Mouse (Mus musculus) retina, embryonic 14.5 days (tissue): ENCODE data around the gene Btnl2.
A peak's percentile ranks its signal among the peaks of the same experiment; 100 is the strongest.

Experiments used
- DNase-seq: peaks from one replicate; pipeline ENCODE4 v3.0.0-alpha.2; 2015; ENCODE audit warnings: low spot score

Btnl2 gene

DNA sequence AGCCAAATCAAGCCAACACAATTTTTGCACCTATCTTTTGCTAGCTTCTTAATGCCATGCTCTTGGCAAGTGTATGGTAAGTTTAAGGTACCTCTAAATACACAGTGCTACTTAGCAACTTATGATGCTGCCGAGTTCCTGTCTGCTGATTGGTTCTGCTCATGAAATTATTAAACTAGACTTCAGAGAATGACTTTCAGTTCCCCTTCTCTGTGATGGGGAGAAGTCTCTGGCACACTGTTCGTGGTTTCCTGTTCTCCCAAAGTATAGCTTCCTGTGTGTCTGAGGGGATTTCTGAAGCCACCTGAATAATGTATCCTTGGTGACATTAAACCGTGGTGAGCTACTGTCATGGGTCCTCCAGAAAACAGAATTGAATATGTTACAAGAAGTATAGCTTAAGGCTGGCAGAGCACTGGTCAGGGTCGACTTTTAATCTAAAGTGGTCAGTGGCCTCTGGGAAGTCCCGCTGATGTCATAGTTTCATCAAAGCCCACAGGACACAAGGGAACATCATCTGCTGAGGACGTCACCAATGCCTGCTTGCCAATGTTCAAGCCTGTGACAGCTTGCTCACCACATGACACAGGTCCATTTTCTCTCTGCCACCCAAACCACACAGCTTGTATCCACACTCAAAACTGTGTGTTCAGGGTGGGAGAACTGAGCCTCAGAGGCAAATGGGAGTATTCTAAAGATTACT lies 6.9 kb upstream of the Btnl2 start:
- no peak for DNase-seq

DNA sequence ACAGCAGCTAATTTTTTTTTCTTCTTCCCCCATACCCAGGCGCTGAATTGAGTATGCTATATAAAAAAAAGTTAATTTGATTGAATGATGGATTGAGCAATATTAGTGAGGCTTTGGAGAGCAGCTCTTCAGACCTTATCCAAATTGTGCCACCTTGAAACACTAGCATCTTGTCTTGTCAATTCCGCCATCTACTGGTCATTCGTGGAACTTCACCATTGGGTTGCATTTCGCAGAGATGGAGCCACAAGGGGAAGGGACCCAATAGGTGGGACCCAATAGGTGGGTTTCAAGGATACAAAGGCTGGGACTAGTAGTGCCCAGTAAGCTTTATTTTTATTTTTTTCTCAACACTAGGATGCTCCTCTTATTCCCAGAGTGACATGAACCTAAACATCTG lies 5.2 kb upstream of the Btnl2 start:
- DNase-seq: peak; percentile 91

DNA sequence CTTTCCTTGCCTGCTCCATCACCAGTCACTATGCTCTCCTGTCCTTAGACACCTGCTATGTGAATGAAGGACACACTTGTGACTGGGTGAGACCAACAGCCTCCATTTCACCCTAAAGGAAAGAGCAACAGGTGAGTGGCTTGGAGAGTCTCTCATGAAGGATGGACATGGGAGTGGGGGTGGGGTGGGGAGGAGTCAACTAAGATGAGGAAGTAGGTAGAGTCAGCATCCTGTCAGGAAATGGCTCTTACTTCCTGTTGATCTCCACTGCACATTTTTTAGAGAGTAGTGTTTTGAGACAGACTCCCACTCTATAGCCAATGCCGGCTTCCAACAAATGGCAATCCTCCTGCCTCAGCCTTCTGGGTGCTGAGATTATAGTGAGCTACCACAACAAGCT lies 318 bp downstream of the Btnl2 start:
- no peak for DNase-seq

- DNase-seq: no peak
Measured at GRCm38 (mm10) chr17:34362954-34363546, 8.4 kb downstream of the Btnl2 start.

DNA sequence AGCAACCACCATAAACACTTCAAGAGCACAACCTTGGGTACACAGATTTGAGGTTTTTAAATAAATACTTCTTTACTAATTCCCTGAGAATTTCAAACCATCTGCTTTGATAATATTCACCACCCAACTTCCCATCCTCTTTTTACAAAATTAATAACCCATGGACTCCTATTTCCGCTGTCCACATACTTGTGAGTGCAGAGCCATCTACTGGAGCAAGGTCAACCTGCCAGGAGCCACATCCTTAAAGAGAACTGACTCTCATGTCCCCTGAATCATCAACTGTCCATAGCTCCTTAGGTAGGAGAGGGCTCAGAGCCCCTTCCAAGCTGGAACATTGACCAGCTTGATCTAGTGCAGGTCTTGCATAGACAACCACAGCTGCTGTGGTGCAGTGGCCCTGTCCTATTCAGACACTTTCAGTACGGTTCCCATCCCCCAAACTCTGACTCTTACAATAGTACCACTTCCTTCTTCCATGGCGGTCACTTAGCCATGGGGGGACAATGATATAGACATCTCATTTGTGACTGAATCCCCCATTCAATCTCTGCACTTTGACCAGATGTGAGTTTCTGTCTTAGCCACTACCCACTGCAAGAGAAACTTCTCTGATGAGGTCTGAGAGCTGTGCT lies 9.2 kb downstream of the Btnl2 start:
- DNase-seq: no peak

DNA sequence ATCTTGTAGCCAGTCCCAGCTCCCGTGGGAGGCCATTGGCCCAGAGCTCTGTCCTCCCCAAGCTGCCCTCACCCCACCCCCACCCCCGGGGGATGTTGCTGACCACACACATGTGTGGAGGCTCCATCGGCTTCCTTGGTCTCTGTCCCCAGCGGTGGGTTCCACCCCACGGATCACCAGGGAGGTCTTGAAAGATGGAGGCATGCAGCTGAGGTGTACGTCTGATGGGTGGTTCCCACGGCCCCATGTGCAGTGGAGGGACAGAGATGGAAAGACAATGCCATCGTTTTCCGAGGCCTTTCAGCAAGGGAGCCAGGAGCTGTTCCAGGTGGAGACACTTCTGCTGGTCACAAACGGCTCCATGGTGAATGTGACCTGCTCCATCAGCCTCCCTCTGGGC lies 10.4 kb downstream of the Btnl2 start:
- no peak for DNase-seq

GRCm38 (mm10) chr17:34370563-34370962 lies 15.9 kb downstream of the Btnl2 start:
- no peak for DNase-seq

DNA sequence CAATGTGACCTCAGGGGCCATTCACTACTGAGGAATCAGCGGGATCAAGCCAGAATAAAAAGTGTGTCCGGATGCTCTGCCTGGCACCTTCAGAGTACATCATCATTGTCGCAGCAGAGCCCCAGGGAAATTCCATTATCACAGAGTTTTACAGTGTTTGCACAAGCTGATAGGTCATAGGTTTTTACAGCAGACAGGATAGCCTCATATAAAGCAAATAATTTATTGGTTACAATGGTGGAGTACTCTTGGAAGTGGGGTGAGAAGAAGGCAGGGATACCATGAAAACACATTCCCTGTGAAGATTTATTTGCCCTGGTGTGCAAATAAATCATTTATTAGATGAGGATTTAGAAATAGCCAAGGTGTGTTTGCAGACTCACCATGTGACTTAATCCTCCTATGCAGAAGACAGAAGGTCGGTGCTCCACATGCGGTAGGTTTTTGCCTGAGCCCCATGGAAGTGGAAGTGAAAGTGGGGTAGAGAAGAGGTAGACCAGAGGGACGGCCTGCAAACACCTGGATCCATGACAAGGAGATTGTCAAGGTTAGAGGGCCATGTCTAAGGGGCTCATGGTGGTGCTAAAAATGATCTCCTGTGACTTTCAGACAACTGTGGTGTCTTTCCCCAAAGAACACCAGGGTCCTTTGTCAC lies 18.6 kb downstream of the Btnl2 start:
- no peak for DNase-seq

DNA sequence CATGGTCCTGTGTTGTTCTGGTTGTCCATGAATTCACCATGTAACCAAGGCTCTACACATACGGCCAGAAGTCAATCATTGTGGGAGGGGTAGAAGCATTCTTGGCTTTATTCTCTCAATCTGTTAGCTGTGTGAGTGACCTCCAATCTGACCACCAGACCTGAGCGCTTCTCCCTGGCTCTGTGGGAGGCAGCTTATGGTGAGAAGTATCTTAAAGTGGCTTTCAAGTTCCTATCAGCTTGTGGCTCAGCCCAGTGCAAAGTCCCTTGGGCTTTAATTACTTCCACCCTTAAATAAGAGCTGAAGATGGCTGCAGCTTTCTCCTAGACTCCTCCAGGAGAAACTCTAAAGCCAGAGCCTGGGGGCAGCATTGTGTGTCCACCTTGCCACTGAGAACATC lies 22.2 kb downstream of the Btnl2 start, which contains the start of gene Btnl1:
Gene Btnl1, plus strand, starts transcription at position 286 of the 400 bp plus-strand sequence.
- no peak for DNase-seq

DNA sequence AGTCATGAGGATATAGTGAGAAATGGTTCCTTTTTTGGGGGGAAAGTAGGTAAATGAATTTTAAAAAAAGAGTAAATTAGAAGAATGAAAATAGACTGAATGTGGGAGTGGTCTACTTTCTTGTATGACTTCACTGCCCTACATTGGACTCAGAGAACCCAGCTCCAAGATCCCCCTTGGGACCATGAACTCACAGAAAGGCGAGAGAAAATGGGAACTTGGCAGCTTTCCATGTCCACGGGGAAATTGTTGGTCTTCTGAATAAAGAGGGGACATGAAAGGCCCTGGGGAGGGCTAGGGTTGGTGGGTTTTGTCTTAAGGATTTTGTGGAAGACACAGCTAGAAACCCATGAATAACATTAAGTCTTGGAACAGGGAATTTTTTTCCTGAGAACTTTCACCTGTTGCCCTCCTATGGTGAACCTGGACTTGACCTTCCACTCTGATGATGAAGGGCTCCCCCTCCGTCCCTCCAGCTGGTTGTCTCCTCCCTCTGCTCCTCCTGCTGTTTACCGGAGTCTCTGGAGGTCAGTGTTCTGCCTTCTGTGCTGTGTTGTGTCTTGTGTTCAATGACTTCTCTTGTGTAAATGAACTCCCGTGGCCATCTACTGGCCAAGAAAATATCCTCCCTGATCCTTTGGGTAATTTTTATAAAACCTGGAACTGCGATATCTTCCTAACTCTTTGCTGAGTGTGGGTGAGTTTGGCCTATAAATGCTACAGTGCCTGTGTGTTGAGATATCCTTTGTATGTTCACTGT lies 23.0 kb downstream of the Btnl2 start:
- DNase-seq: no peak

GRCm38 (mm10) chr17:34378716-34379115 lies 24.1 kb downstream of the Btnl2 start:
- no peak for DNase-seq

GRCm38 (mm10) chr17:34379451-34379850 lies 24.8 kb downstream of the Btnl2 start:
- no peak for DNase-seq

DNA sequence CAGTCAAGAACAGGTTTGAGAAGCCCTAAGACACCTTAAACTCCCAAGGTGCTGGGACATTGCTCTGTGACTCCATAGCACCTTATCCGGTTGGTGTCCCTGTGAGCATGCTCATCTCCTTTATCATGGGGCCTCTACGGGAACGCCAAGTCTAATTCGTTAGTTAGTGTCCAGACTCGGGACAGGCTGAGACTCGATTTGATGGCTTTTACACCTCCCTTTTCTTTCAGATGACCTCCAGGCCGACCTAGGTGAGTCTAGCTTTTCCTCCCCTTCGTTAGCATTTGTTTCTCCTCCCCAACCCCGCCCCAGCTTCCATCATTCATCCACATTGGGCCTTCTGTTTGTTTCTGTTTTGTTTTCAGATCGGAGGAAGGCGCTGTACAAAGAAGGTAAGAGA lies 27.3 kb downstream of the Btnl2 start:
- no peak for DNase-seq

- no peak for DNase-seq
Measured at GRCm38 (mm10) chr17:34383212-34383611, 28.6 kb downstream of the Btnl2 start.

DNA sequence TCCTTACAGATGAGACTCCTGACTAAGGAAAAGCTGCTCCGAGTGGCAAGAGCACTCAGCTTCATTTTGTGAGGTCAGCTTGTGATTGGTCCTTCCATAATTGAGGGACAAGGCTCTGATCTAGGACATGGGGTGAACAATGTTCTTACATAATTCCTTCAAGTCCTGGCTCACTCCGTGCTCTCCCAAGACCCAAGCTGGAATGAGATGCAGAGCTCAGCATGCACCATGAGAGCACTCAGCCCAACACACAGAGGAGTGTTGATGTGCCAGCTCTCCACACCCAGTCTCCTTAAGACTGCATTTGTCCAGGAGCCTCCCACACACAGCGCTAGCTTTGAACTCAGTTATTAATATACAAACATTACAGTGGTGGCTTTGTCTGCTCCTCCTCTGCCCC lies 30.1 kb downstream of the Btnl2 start:
- no peak for DNase-seq

DNA sequence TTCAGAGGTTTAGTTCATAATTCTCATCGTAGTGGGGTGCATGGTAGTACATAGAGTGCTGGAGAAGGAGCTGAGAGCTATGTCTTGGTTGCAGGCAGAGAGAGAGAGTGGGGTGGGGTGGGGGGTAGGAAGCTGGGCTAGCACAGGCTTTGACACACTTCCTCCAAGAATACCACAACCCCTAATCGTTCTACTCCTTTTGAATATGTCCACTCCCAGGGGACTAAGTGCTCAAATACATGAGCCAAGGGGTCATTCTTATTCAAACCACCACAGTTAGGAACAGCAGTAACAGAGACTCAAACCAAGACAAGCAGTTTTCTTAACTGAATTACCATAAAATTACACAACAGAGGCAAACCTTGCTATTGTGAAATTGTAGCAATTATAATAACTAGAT lies 32.0 kb downstream of the Btnl2 start:
- DNase-seq: no peak

GRCm38 (mm10) chr17:34388513-34388912 lies 33.9 kb downstream of the Btnl2 start:
- DNase-seq: peak; percentile 43

- no peak for DNase-seq
Measured at GRCm38 (mm10) chr17:34391507-34391906, 36.9 kb downstream of the Btnl2 start.

GRCm38 (mm10) chr17:34392321-34392720 lies 37.7 kb downstream of the Btnl2 start:
- peak; percentile 50 for DNase-seq

DNA sequence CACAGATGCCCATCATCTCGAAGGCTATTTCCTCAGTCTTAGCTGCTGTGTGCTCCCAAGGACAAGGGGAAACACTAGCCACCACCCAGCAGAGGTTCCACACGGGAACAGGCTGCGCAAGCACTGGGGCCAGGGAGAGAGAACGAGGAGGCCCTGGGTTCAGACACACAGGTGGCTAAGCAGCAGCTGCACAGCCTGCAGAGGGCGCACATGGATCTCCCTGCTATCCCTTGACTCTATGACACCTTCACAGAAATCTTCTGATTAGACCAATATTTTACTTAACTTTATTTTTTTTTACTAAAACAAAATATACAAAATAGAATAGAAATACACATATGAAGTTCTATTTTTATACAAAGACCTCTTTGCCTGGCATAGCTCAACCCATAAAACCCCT lies 42.7 kb downstream of the Btnl2 start:
- no peak for DNase-seq

- peak; percentile 81 for DNase-seq
Measured at GRCm38 (mm10) chr17:34398058-34398710, 43.6 kb downstream of the Btnl2 start.
